Mouse (Mus musculus) adipocyte (in vitro differentiated cells): ENCODE results near the gene Xrcc5.

ENCODE experiments used
- DNase-seq: peaks from one replicate; pipeline ENCODE4 v3.0.0-alpha.2; 2016; ENCODE audit warnings: low spot score

Xrcc5 gene

GRCm38 (mm10) chr1:72307317-72307798, at the start of gene Xrcc5:
Gene Xrcc5 (plus strand): TSS chr1:72307421.
- peak; percentile 97 for DNase-seq

GRCm38 (mm10) chr1:72263099-72263498, 44.1 kb upstream of the Xrcc5 start:
- no peak for DNase-seq

DNA sequence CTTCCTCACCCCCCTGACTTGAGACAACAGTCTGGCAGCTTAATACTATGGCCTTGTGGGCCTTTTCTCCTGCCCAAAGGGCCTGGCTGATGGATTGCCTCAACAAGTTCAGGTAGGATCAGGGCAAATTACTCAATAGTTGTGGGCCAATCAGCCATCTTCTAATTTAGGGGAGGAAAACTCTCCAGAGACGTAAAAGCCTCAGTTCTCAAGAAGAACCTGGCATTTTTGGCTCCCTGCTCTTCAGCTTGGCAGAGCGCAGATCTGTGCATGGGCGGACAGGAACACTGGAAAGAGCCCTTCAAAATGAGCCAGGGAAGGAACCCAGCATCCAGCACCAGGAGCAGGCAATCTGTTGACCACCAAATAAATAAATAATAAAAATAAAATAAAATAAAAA, 29.1 kb upstream of the Xrcc5 start:
- no peak for DNase-seq

GRCm38 (mm10) chr1:72282604-72283003, 24.6 kb upstream of the Xrcc5 start:
- no peak for DNase-seq

- peak; percentile 92 for DNase-seq
Observed at GRCm38 (mm10) chr1:72283992-72284485, 23.2 kb upstream of the Xrcc5 start, which contains the start of the genes Pecr and Tmem169. Gene Pecr (minus strand): TSS chr1:72284314. Gene Tmem169 (plus strand): TSS chr1:72284369.

- no peak for DNase-seq
Observed at GRCm38 (mm10) chr1:72284539-72284938, 22.7 kb upstream of the Xrcc5 start.

GRCm38 (mm10) chr1:72286904-72287303, 20.3 kb upstream of the Xrcc5 start:
- DNase-seq: no peak

GRCm38 (mm10) chr1:72287893-72288292, 19.3 kb upstream of the Xrcc5 start:
- no peak for DNase-seq

- peak; percentile 37 for DNase-seq
Observed at GRCm38 (mm10) chr1:72288527-72289150, 18.6 kb upstream of the Xrcc5 start.

DNA sequence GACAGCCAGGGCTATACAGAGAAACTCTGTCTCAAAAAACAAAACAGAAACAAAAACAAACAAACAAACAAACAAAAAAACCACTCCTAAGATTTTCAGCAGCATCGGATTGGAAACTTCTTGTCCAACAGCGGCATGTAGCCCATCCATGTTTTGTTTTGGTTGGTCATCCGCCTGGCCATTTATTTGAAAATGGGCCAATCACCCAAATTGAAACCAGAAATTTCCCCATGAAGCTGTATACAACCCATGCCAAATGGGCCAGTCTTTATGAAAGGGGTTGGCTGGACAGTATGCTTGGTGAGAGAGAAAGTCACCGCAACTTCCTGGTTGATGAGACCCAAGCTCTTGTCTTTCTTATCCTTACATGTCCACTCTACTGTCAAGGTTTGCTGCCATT, 16.3 kb upstream of the Xrcc5 start:
- DNase-seq: peak; percentile 71

- DNase-seq: no peak
Observed at GRCm38 (mm10) chr1:72291421-72291820, 15.8 kb upstream of the Xrcc5 start.

- no peak for DNase-seq
Observed at GRCm38 (mm10) chr1:72291925-72292324, 15.3 kb upstream of the Xrcc5 start.

GRCm38 (mm10) chr1:72293869-72294663, 13.2 kb upstream of the Xrcc5 start:
- DNase-seq: no peak

GRCm38 (mm10) chr1:72295746-72296145, 11.5 kb upstream of the Xrcc5 start:
- no peak for DNase-seq

- no peak for DNase-seq
Observed at GRCm38 (mm10) chr1:72301845-72302244, 5.4 kb upstream of the Xrcc5 start.

DNA sequence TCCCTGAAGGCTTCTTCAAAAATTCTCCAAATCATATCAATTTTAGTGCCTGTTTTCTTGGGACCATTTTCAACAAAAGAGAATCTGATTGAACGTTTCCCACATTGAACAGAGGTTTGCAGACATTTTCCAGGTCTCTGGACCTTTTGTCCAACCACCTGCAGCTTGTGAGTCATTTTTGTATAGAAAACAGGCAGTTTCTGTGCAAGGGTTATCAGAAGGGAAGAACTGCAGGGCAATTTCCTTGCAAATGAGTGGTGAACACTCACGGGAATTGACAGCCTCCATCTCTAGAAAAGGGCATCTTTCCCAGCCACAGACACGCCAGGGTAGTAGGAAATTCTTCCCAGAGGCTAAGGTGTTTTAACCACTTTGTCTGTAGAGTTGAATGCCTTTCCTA, 980 bp upstream of the Xrcc5 start:
- no peak for DNase-seq

- DNase-seq: no peak
Observed at GRCm38 (mm10) chr1:72306679-72307181, 491 bp upstream of the Xrcc5 start.

GRCm38 (mm10) chr1:72308919-72309318, 1.7 kb downstream of the Xrcc5 start:
- DNase-seq: no peak

DNA sequence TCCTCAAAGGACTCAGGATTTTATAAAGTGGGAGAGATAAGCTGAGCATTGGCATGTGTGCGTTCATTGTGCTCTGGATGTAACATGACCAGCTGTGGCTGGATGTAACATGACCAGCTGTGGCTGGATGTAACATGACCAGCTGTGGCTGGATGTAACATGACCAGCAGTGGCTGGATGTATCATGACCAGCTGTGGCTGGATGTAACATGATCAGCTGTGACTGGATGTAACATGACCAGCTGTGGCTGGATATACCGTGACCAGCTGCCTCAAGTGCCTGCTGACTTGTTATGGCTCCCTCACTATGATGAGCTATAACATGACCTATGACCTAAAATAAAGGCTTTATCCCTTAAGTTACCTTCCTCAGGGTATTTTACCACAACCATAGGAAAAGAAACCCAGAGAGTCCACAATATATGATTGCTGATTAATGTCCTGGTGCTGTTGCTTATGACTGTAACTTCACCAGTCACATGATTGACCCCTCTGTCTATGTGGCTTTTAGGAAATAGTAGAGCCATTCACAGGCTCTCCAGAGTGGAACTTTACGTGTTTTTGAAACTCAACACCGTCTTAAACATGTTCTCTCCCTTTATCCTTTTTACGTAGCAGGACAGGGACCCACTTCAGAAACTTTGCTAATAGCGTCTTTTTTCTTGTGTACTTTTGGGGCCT, 2.7 kb downstream of the Xrcc5 start:
- no peak for DNase-seq

- DNase-seq: no peak
Observed at GRCm38 (mm10) chr1:72312701-72313398, 5.6 kb downstream of the Xrcc5 start.

GRCm38 (mm10) chr1:72313399-72314039, 6.3 kb downstream of the Xrcc5 start:
- peak; percentile 62 for DNase-seq
